Mouse (Mus musculus) forebrain, postnatal 0 days (tissue): ENCODE measurements around the gene Lmbr1. TPM values are rescaled to one million over a fixed set of nuclear protein-coding genes. Genes with fewer than 3 reads are reported as not detected.
"Not testable (repeated sequence)": the region's sequence is repeated elsewhere in the genome, so short reads cannot be mapped to it uniquely, and the experiment has no call there.

ENCODE experiments used
- ATAC-seq: fragments of 200-750 bp; cut with Nextera tagmentation; 2 replicates; pipeline ENCODE4 v1.8.0; 2017; ENCODE audit warnings: mild to moderate bottlenecking, moderate library complexity
- DNase-seq: peaks from one replicate; pipeline ENCODE4 v3.0.0-alpha.2; 2015
- H3K27ac ChIP-seq: fragments of 300-500 bp; sonication (generic); 2 replicates; pipeline ENCODE4 v1.5.1; 2014; ENCODE audit warnings: low read depth, mild to moderate bottlenecking, antibody characterized with exemption, low read length, moderate library complexity, mixed read lengths
- H3K27me3 ChIP-seq: fragments of 300-500 bp; sonication (generic); 2 replicates; pipeline ENCODE4 v1.6.1; 2014; ENCODE audit warnings: mild to moderate bottlenecking, low read length, mixed read lengths; ENCODE audit not compliant: insufficient read depth
- H3K36me3 ChIP-seq: fragments of 300-500 bp; sonication (generic); 2 replicates; pipeline ENCODE4 v1.6.1; 2014; ENCODE audit warnings: mild to moderate bottlenecking, moderate library complexity; ENCODE audit not compliant: insufficient read depth
- H3K4me1 ChIP-seq: fragments of 300-500 bp; sonication (generic); 2 replicates; pipeline ENCODE4 v1.6.1; 2014; ENCODE audit warnings: antibody characterized with exemption; ENCODE audit not compliant: insufficient read depth
- H3K4me2 ChIP-seq: fragments of 300-500 bp; sonication (generic); 2 replicates; pipeline ENCODE4 v1.6.1; 2014; ENCODE audit warnings: low read depth, mild to moderate bottlenecking, moderate library complexity
- H3K4me3 ChIP-seq: fragments of 300-500 bp; sonication (generic); 2 replicates; pipeline ENCODE4 v1.5.1; 2014; ENCODE audit warnings: low read depth, low read length, mixed read lengths
- H3K9ac ChIP-seq: fragments of 300-500 bp; sonication (generic); 2 replicates; pipeline ENCODE4 v1.6.1; 2014; ENCODE audit warnings: mild to moderate bottlenecking
- H3K9me3 ChIP-seq: fragments of 300-500 bp; sonication (generic); 2 replicates; pipeline ENCODE4 v1.6.1; 2016; ENCODE audit warnings: low read length
- CTCF ChIP-seq: sonication (generic); IDR thresholded peaks from 2 replicates; pipeline ENCODE4 v1.5.1; 2016; ENCODE audit warnings: antibody characterized with exemption, control low read depth, low read depth
- WGBS: fragments of 180-500 bp; shearing (Covaris S2); extraction: QIAGEN DNeasy Blood & Tissue Kit; methylation state at CpG from one replicate; pipeline ENCODE4 v1.1.7; 2014; 5-methylcytosine and 5-hydroxymethylcytosine counted together
- polyA plus RNA-seq: library from polyadenylated mRNA; unstranded; fragments of >200 nt; fragmentation: Nextera tagmentation; extraction: Ambion mirVana; gene quantifications from 2 replicates; pipeline ENCODE4 v1.2.1, GENCODE M21; 2015
- total RNA-seq: library from RNA; depleted of rRNA; stranded (reverse); fragments of >200 nt; gene quantifications from 2 replicates; pipeline ENCODE4 v1.2.3, GENCODE M21; 2014; rRNA removed

The Lmbr1 gene
- total RNA-seq (38.3 and 41.4 TPM in 2 replicates), polyA plus RNA-seq (30.4 and 41.5 TPM in 2 replicates)

- H3K9me3 ChIP-seq, result no peaks in the 10 kb centered on the region
- peaks cover 12% of the 10 kb centered on the region; the same call in 1 of the 2 replicates for H3K4me1 ChIP-seq
- TF ChIP-seq CTCF, result no peak
- WGBS, result 2% methylated on average over 40 of the region's 40 CpGs
- H3K4me3 ChIP-seq, result peak within 1 kb of the TSS; percentile 80
- H3K9ac ChIP-seq, result peak within 1 kb of the TSS; percentile 92
- H3K27me3 ChIP-seq, result no peaks in the 10 kb centered on the region
- peak within 1 kb of the TSS; percentile 91 for H3K4me2 ChIP-seq
- DNase-seq, result peak; percentile 97
- peak within 1 kb of the TSS; percentile 79 for H3K27ac ChIP-seq
- peak; percentile 99 for ATAC-seq
- H3K36me3 ChIP-seq, result no peaks in the 10 kb centered on the region
Observed at GRCm38 (mm10) chr5:29378298-29379036, at the start of gene Lmbr1. TSS of gene Lmbr1 (minus strand) at chr5:29378390.

GRCm38 (mm10) chr5:29423330-29423729, 45.1 kb upstream of the Lmbr1 start:
- not testable (repeated sequence) for H3K9ac ChIP-seq, H3K27me3 ChIP-seq, DNase-seq, H3K27ac ChIP-seq, ATAC-seq, H3K36me3 ChIP-seq, H3K9me3 ChIP-seq, H3K4me1 ChIP-seq, H3K4me2 ChIP-seq, H3K4me3 ChIP-seq
- WGBS, result 60% methylated on average over 3 of the region's 3 CpGs

- Histone ChIP-seq H3K27ac (no peak overlapping the region), H3K4me1 (no peaks in the 10 kb centered on the region), H3K9ac (no peak overlapping the region), H3K27me3 (no peaks in the 10 kb centered on the region), H3K4me2 (no peak overlapping the region), H3K9me3 (0 out of 2 replicates have a peak, but pooled peaks cover 1% of the 10 kb centered on the region), H3K4me3 (no peak overlapping the region), H3K36me3 (no peaks in the 10 kb centered on the region)
- WGBS, result 85% methylated on average over 3 of the region's 3 CpGs
- DNase-seq (no peak), ATAC-seq (no peak)
- no peak for TF ChIP-seq CTCF
Observed at GRCm38 (mm10) chr5:29413041-29413440, 34.9 kb upstream of the Lmbr1 start.

- no peak overlapping the region for H3K4me2 ChIP-seq
- no peak overlapping the region for H3K4me3 ChIP-seq
- no peaks in the 10 kb centered on the region for H3K36me3 ChIP-seq
- H3K9me3 ChIP-seq, result no peaks in the 10 kb centered on the region
- H3K4me1 ChIP-seq, result no peaks in the 10 kb centered on the region
- TF ChIP-seq CTCF, result no peak
- ATAC-seq (no peak), DNase-seq (no peak)
- H3K27me3 ChIP-seq, result no peaks in the 10 kb centered on the region
- no peak overlapping the region for H3K9ac ChIP-seq
- no peak overlapping the region for H3K27ac ChIP-seq
Observed at GRCm38 (mm10) chr5:29410854-29411253, 32.7 kb upstream of the Lmbr1 start.

- Histone ChIP-seq H3K9ac (no peak overlapping the region), H3K27ac (no peak overlapping the region), H3K4me3 (no peak overlapping the region), H3K27me3 (no peaks in the 10 kb centered on the region), H3K9me3 (no peaks in the 10 kb centered on the region), H3K4me2 (no peak overlapping the region), H3K36me3 (no peaks in the 10 kb centered on the region), H3K4me1 (no peaks in the 10 kb centered on the region)
- no peak for DNase-seq
- ATAC-seq, result no peak
- no peak for TF ChIP-seq CTCF
- 68% methylated on average over 4 of the region's 4 CpGs for WGBS
Observed at GRCm38 (mm10) chr5:29398427-29398826, 20.2 kb upstream of the Lmbr1 start.

- H3K36me3 ChIP-seq, result no peaks in the 10 kb centered on the region
- H3K4me3 ChIP-seq, result no peak overlapping the region
- H3K27me3 ChIP-seq, result no peaks in the 10 kb centered on the region; the same call in 1 of the 2 replicates
- TF ChIP-seq CTCF, result peak; percentile 78
- no peak overlapping the region for H3K9ac ChIP-seq
- H3K27ac ChIP-seq, result no peak overlapping the region
- H3K9me3 ChIP-seq, result no peaks in the 10 kb centered on the region
- H3K4me1 ChIP-seq, result no peaks in the 10 kb centered on the region
- ATAC-seq (peak; percentile 45), DNase-seq (peak; percentile 52)
- no peak overlapping the region for H3K4me2 ChIP-seq
- 20% methylated on average over 15 of the region's 15 CpGs for WGBS
Observed at GRCm38 (mm10) chr5:29388944-29389765, 11.0 kb upstream of the Lmbr1 start.
